Mouse (Mus musculus): ENCODE results near the gene Tigd3. TPM values are rescaled to one million over a fixed set of nuclear protein-coding genes. Genes with fewer than 3 reads are reported as not detected.
"Not testable (repeated sequence)": the region's sequence is repeated elsewhere in the genome, so short reads cannot be mapped to it uniquely, and the experiment has no call there.

The Tigd3 gene
- polyA plus RNA-seq, 1 experiment = 0.94 TPM

DNA sequence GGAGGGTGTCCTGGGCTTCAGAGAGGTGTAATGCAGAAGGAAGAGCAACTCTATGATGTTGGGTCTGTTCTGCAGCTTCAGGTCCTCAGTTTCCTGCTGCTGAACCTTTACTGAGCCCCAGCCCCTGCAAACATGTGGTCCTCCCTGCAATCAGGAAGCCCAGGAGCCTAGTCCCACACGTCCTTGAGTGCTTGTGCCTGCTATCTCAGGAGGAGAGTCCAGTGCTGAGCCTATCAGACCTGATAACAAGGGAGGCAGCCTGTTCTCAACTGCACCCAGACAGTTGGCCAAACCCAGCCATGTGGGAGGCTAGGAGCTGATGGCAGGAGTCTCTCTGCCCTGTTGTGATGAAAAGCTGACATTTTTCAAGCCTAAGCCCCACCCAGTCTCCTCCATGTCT, 10.0 kb downstream of the Tigd3 start:
- H3K27me3 ChIP-seq (ENCODE audit: control insufficient read depth, insufficient read depth, low read length) = no peaks in the 10 kb centered on the region
- H3K4me3 ChIP-seq (ENCODE audit: control insufficient read depth, low read depth, low read length) = no peak overlapping the region
- peaks cover 6% of the 10 kb centered on the region; the same call in 1 of the 2 replicates for H3K4me1 ChIP-seq (ENCODE audit: control insufficient read depth, insufficient read depth, low read length)
- TF ChIP-seq CTCF (IDR thresholded peaks at IDR 0.05; ENCODE audit: control insufficient read depth, insufficient read depth, insufficient replicate concordance, low read depth, low read length) (no peak), POLR2A (IDR thresholded peaks at IDR 0.05; ENCODE audit: control insufficient read depth, low read depth, low read length) (no peak)
- H3K27ac ChIP-seq (ENCODE audit: control insufficient read depth, insufficient read depth, low read depth, low read length) = no peak overlapping the region
- H3K36me3 ChIP-seq (ENCODE audit: control insufficient read depth, insufficient read depth, low read length) = no peaks in the 10 kb centered on the region

DNA sequence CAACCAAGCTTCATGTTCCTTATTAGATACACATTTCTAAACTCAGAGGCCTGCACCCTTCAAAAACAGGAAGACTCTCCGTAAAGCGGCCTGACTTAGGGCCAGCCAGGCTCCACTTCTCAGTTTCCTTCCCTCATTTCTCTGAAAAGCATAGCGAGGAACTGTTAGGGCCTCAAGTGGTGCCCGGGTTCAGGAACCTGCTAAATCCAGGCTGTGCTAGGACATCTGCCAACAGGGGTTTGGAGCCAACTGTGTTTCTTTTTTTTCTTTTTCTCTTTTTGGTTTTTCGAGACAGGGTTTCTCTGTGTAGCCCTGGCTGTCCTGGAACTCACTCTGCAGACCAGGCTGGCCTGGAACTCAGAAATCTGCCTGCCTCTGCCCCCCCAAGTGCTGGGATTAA, 11.9 kb downstream of the Tigd3 start:
- H3K27ac ChIP-seq (ENCODE audit: control insufficient read depth, insufficient read depth, low read depth, low read length); H3K4me3 ChIP-seq (ENCODE audit: control insufficient read depth, low read depth, low read length); H3K36me3 ChIP-seq (ENCODE audit: control insufficient read depth, insufficient read depth, low read length); H3K27me3 ChIP-seq (ENCODE audit: control insufficient read depth, insufficient read depth, low read length): not testable (repeated sequence)
- peaks cover 15% of the 10 kb centered on the region for H3K4me1 ChIP-seq (ENCODE audit: control insufficient read depth, insufficient read depth, low read length)

DNA sequence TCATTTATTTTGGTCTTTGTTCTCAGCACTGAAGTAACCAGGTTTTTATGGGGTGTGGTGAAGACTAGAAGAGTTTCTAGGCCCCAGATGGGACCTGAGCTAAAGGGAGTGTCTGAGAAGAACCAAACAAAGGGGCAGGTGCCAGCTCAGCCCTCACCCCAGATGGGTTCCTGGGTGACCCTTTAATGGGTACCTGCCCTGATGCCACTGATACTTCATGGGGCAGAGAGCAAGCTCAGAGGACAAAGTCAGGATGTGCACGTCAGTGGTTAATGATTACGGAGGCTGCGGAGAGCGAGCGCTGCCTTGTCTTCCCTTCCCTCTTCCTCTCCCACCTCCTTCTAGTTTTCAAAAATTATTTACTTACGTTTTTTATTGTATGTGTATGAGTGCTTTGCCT, 12.8 kb downstream of the Tigd3 start:
- H3K4me1 ChIP-seq (ENCODE audit: control insufficient read depth, insufficient read depth, low read length) = peaks cover 15% of the 10 kb centered on the region
- no peak overlapping the region for H3K27ac ChIP-seq (ENCODE audit: control insufficient read depth, insufficient read depth, low read depth, low read length)
- H3K27me3 ChIP-seq (ENCODE audit: control insufficient read depth, insufficient read depth, low read length) = no peaks in the 10 kb centered on the region
- TF ChIP-seq POLR2A (IDR thresholded peaks at IDR 0.05; ENCODE audit: control insufficient read depth, low read depth, low read length) = no peak
- no peak for TF ChIP-seq CTCF (IDR thresholded peaks at IDR 0.05; ENCODE audit: control insufficient read depth, insufficient read depth, insufficient replicate concordance, low read depth, low read length)
- H3K4me3 ChIP-seq (ENCODE audit: control insufficient read depth, low read depth, low read length) = no peak overlapping the region
- H3K36me3 ChIP-seq (ENCODE audit: control insufficient read depth, insufficient read depth, low read length) = no peaks in the 10 kb centered on the region

DNA sequence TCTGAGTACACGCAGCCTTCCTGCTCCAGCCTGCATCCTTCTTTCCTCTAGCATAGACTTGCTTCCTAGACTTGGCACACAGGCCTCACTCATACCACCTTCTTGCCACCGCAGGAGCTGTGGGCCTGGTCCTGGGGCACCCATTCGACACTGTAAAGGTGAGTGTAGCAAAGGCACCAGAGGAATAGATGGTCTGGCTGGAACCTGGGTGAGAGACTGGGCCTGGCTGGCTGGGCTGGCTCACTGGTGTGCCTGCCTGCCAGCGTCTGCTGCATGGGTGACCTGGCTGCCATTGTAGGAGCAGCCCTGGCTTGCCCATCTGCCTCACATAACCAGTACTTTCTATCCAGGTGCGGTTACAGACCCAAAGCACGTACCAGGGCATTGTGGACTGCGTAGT, 14.2 kb downstream of the Tigd3 start:
- Histone ChIP-seq H3K27ac (ENCODE audit: control insufficient read depth, insufficient read depth, low read depth, low read length) (peak overlapping the region; percentile 40), H3K27me3 (ENCODE audit: control insufficient read depth, insufficient read depth, low read length) (no peaks in the 10 kb centered on the region), H3K36me3 (ENCODE audit: control insufficient read depth, insufficient read depth, low read length) (no peaks in the 10 kb centered on the region), H3K4me1 (ENCODE audit: control insufficient read depth, insufficient read depth, low read length) (peaks cover 20% of the 10 kb centered on the region), H3K4me3 (ENCODE audit: control insufficient read depth, low read depth, low read length) (no peak overlapping the region; the same call in 1 of the 2 replicates)
- no peak for TF ChIP-seq CTCF (IDR thresholded peaks at IDR 0.05; ENCODE audit: control insufficient read depth, insufficient read depth, insufficient replicate concordance, low read depth, low read length)
- TF ChIP-seq POLR2A (IDR thresholded peaks at IDR 0.05; ENCODE audit: control insufficient read depth, low read depth, low read length) = no peak

DNA sequence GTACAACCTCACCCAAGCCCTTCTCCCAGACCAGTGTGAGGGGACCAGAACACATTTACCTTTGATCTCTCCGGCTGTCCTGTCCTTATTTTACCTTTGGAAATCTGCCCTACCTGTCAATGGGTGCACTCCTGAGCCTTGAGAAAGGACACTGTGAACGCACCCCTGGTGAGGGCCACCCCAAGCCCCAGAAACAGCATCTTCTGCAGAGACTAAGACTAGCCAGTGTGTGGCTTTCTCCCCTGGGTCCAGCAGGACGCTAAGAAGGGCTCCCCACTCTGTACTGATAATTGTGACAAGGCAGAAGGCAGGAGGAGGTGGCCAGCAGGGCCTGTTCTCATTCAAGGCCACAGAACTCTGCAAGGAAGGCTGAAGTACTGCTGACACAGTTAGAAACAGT, 15.0 kb downstream of the Tigd3 start:
- Histone ChIP-seq H3K27ac (ENCODE audit: control insufficient read depth, insufficient read depth, low read depth, low read length) (peak overlapping the region; percentile 59), H3K27me3 (ENCODE audit: control insufficient read depth, insufficient read depth, low read length) (no peaks in the 10 kb centered on the region), H3K4me1 (ENCODE audit: control insufficient read depth, insufficient read depth, low read length) (peaks cover 20% of the 10 kb centered on the region), H3K4me3 (ENCODE audit: control insufficient read depth, low read depth, low read length) (peak overlapping the region; percentile 28), H3K36me3 (ENCODE audit: control insufficient read depth, insufficient read depth, low read length) (no peaks in the 10 kb centered on the region)
- TF ChIP-seq CTCF (IDR thresholded peaks at IDR 0.05; ENCODE audit: control insufficient read depth, insufficient read depth, insufficient replicate concordance, low read depth, low read length) (no peak), POLR2A (IDR thresholded peaks at IDR 0.05; ENCODE audit: control insufficient read depth, low read depth, low read length) (peak; percentile 56)

DNA sequence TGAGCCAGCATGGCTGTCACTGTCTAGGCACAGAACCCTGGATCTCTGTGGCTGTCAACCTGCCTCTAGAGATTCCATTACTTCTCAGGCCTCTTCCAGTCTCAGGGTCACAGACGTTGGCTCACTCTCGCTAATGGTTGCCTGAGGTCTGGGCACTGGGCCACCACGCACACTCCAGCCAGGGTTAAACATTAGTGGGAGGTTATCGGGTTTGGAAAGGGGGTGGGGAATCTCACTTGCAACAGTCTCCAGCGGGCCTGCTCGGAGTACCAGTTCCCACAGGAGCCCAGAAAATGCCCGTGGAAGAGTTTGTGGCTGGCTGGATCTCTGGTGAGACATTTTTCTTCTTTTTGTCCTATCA, 15.6 kb downstream of the Tigd3 start:
- peak overlapping the region; percentile 28 for H3K4me3 ChIP-seq (ENCODE audit: control insufficient read depth, low read depth, low read length)
- no peaks in the 10 kb centered on the region for H3K27me3 ChIP-seq (ENCODE audit: control insufficient read depth, insufficient read depth, low read length)
- no peaks in the 10 kb centered on the region for H3K36me3 ChIP-seq (ENCODE audit: control insufficient read depth, insufficient read depth, low read length)
- no peak for TF ChIP-seq POLR2A (IDR thresholded peaks at IDR 0.05; ENCODE audit: control insufficient read depth, low read depth, low read length)
- TF ChIP-seq CTCF (IDR thresholded peaks at IDR 0.05; ENCODE audit: control insufficient read depth, insufficient read depth, insufficient replicate concordance, low read depth, low read length) = no peak
- H3K4me1 ChIP-seq (ENCODE audit: control insufficient read depth, insufficient read depth, low read length) = peaks cover 22% of the 10 kb centered on the region
- peak overlapping the region; percentile 59 for H3K27ac ChIP-seq (ENCODE audit: control insufficient read depth, insufficient read depth, low read depth, low read length)

DNA sequence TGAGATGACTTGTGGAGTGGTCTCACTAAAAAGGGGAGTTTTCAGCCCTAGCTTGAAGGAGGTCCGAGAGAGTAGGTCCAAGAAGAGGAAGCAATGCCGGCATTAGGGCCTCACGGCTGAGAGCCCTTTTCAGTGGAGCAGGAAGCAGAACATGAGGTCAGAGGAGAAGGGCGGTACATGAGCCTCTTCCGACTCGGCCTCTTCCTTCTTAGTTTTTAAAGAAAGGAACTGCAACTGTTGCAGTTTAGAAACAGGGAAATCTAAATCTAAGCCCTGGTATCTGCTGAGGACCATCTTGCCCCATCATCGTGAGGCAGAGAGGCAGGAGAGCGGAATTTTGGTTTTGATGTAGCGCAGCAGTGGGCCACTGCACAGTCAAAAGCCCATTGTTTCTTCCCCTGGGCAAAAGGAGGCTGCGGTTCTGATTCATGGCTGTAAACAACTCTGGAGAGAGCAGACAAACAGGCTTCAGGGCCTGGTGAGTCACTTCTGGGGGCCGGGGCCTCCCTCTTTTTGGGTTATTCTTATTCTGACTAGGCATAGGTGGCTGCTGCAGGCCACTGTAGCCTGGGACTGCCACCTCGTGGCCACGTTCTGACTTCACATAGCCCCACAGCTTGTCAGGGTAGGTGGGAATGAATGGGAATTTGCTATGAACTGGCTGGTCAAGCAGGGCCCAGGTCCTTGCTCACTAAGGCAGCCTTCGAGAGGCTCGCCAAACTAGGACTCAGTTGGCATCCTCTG, 16.2 kb downstream of the Tigd3 start, which contains the start of gene Slc25a45:
Gene Slc25a45, plus strand, starts transcription at position 191 of the 744 bp plus-strand sequence.
- H3K36me3 ChIP-seq (ENCODE audit: control insufficient read depth, insufficient read depth, low read length) = no peaks in the 10 kb centered on the region
- TF ChIP-seq POLR2A (IDR thresholded peaks at IDR 0.05; ENCODE audit: control insufficient read depth, low read depth, low read length) (0 out of 2 replicates have a peak, but pooled peaks have one; percentile 20), CTCF (IDR thresholded peaks at IDR 0.05; ENCODE audit: control insufficient read depth, insufficient read depth, insufficient replicate concordance, low read depth, low read length) (peak; percentile 39; the same call in 1 of the 2 replicates)
- no peaks in the 10 kb centered on the region for H3K27me3 ChIP-seq (ENCODE audit: control insufficient read depth, insufficient read depth, low read length)
- peaks cover 22% of the 10 kb centered on the region for H3K4me1 ChIP-seq (ENCODE audit: control insufficient read depth, insufficient read depth, low read length)
- H3K27ac ChIP-seq (ENCODE audit: control insufficient read depth, insufficient read depth, low read depth, low read length) = peak within 1 kb of the TSS; percentile 59
- peak within 1 kb of the TSS; percentile 40 for H3K4me3 ChIP-seq (ENCODE audit: control insufficient read depth, low read depth, low read length)
